Mouse (Mus musculus) hindbrain, embryonic 16.5 days (tissue): ENCODE measurements at regions not wholly inside any gene's neighbourhood (a gene's known extent, or its start where the extent isn't known, plus 50 kb on each side); places are given as distances from the start of the nearest gene placed in this dataset.

Experiments used
- ATAC-seq: fragments of 200-750 bp; cut with Nextera tagmentation; 2 replicates; pipeline ENCODE4 v1.8.0; 2017; ENCODE audit warnings: moderate TSS enrichment, moderate library complexity
- H3K27ac ChIP-seq: fragments of 300-500 bp; sonication (generic); 2 replicates; pipeline ENCODE4 v1.5.1; 2014; ENCODE audit warnings: low read depth, mild to moderate bottlenecking, control low read depth, low read length, moderate library complexity
- H3K27me3 ChIP-seq: fragments of 300-500 bp; sonication (generic); replicated peaks from 2 replicates; pipeline ENCODE4 v1.6.1; 2014; ENCODE audit warnings: low read length; ENCODE audit not compliant: control insufficient read depth, insufficient read depth
- H3K36me3 ChIP-seq: fragments of 300-500 bp; sonication (generic); 2 replicates; pipeline ENCODE4 v1.6.1; 2014; ENCODE audit warnings: mild to moderate bottlenecking, low read length, moderate library complexity, mixed read lengths; ENCODE audit not compliant: control insufficient read depth, insufficient read depth
- H3K4me1 ChIP-seq: fragments of 300-500 bp; sonication (generic); 2 replicates; pipeline ENCODE4 v1.6.1; 2014; ENCODE audit warnings: low read depth, low read length; ENCODE audit not compliant: control insufficient read depth, insufficient read depth
- H3K4me2 ChIP-seq: fragments of 300-500 bp; sonication (generic); 2 replicates; pipeline ENCODE4 v1.6.1; 2014; ENCODE audit warnings: mild to moderate bottlenecking, low read length, control low read depth, moderate library complexity
- H3K4me3 ChIP-seq: fragments of 300-500 bp; sonication (generic); 2 replicates; pipeline ENCODE4 v1.5.1; 2014; ENCODE audit warnings: mild to moderate bottlenecking, low read length, control low read depth, moderate library complexity
- H3K9ac ChIP-seq: fragments of 300-500 bp; sonication (generic); 2 replicates; pipeline ENCODE4 v1.6.1; 2014; ENCODE audit warnings: low read depth, mild to moderate bottlenecking, control low read depth, low read length, moderate library complexity
- H3K9me3 ChIP-seq: fragments of 300-500 bp; sonication (generic); 2 replicates; pipeline ENCODE4 v1.6.1; 2014; ENCODE audit warnings: mild to moderate bottlenecking, low read length, moderate library complexity; ENCODE audit not compliant: control insufficient read depth
- WGBS: fragments of 180-500 bp; shearing (Covaris S2); extraction: QIAGEN DNeasy Blood & Tissue Kit; methylation state at CpG from one replicate; pipeline ENCODE4 v1.1.7; 2014; 5-methylcytosine and 5-hydroxymethylcytosine counted together

GRCm38 (mm10) chr9:32925720-32926595, 289.9 kb downstream of the Ets1 start:
- no peaks in the 10 kb centered on the region for H3K36me3 ChIP-seq
- H3K4me2 ChIP-seq: no peak overlapping the region
- H3K27ac ChIP-seq: no peak overlapping the region
- H3K9me3 ChIP-seq: no peaks in the 10 kb centered on the region
- no peak for ATAC-seq
- no peak overlapping the region for H3K9ac ChIP-seq
- H3K4me3 ChIP-seq: no peak overlapping the region
- H3K27me3 ChIP-seq: no peaks in the 10 kb centered on the region
- 82% methylated on average over 12 of the region's 12 CpGs for WGBS
- no peaks in the 10 kb centered on the region for H3K4me1 ChIP-seq

- H3K4me3 ChIP-seq: no peak overlapping the region
- H3K27ac ChIP-seq: no peak overlapping the region
- no peaks in the 10 kb centered on the region for H3K36me3 ChIP-seq
- ATAC-seq: no peak
- H3K4me2 ChIP-seq: no peak overlapping the region
- H3K4me1 ChIP-seq: no peaks in the 10 kb centered on the region
- H3K9me3 ChIP-seq: no peaks in the 10 kb centered on the region
- no peaks in the 10 kb centered on the region for H3K27me3 ChIP-seq
- 87% methylated on average over 1 of the region's 1 CpGs for WGBS
- no peak overlapping the region for H3K9ac ChIP-seq
These were observed 291.6 kb downstream of the Ets1 start for GRCm38 (mm10) chr9:32927656-32928055.

- H3K27me3 ChIP-seq: no peaks in the 10 kb centered on the region
- H3K4me3 ChIP-seq: no peak overlapping the region
- ATAC-seq: no peak
- H3K4me2 ChIP-seq: no peak overlapping the region
- no peaks in the 10 kb centered on the region for H3K9me3 ChIP-seq
- H3K4me1 ChIP-seq: no peaks in the 10 kb centered on the region
- no peaks in the 10 kb centered on the region for H3K36me3 ChIP-seq
- H3K27ac ChIP-seq: no peak overlapping the region
- WGBS: 92% methylated on average over 8 of the region's 8 CpGs
- H3K9ac ChIP-seq: no peak overlapping the region
These were observed 292.4 kb downstream of the Ets1 start for GRCm38 (mm10) chr9:32928289-32929000.

GRCm38 (mm10) chr9:32929331-32929730, 293.3 kb downstream of the Ets1 start:
- H3K36me3 ChIP-seq: no peaks in the 10 kb centered on the region
- H3K27ac ChIP-seq: no peak overlapping the region
- no peaks in the 10 kb centered on the region for H3K27me3 ChIP-seq
- no peak for ATAC-seq
- WGBS: 91% methylated on average over 1 of the region's 1 CpGs
- no peak overlapping the region for H3K4me2 ChIP-seq
- H3K4me3 ChIP-seq: no peak overlapping the region
- no peaks in the 10 kb centered on the region for H3K4me1 ChIP-seq
- no peaks in the 10 kb centered on the region for H3K9me3 ChIP-seq
- H3K9ac ChIP-seq: no peak overlapping the region

GRCm38 (mm10) chr9:32929826-32930225, 293.8 kb downstream of the Ets1 start:
- H3K36me3 ChIP-seq: no peaks in the 10 kb centered on the region
- H3K4me2 ChIP-seq: no peak overlapping the region
- no peaks in the 10 kb centered on the region for H3K9me3 ChIP-seq
- WGBS: 97% methylated on average over 3 of the region's 3 CpGs
- no peaks in the 10 kb centered on the region for H3K4me1 ChIP-seq
- no peak overlapping the region for H3K9ac ChIP-seq
- ATAC-seq: no peak
- no peaks in the 10 kb centered on the region for H3K27me3 ChIP-seq
- H3K4me3 ChIP-seq: no peak overlapping the region
- H3K27ac ChIP-seq: no peak overlapping the region

GRCm38 (mm10) chr9:32931266-32932005, 295.4 kb downstream of the Ets1 start:
- 72% methylated on average over 10 of the region's 10 CpGs for WGBS

GRCm38 (mm10) chr9:32933237-32934071, 297.4 kb downstream of the Ets1 start:
- no peaks in the 10 kb centered on the region; the same call in 1 of the 2 replicates for H3K27me3 ChIP-seq
- H3K9me3 ChIP-seq: no peaks in the 10 kb centered on the region
- H3K4me1 ChIP-seq: no peaks in the 10 kb centered on the region
- no peak overlapping the region for H3K27ac ChIP-seq
- no peaks in the 10 kb centered on the region for H3K36me3 ChIP-seq
- 68% methylated on average over 7 of the region's 7 CpGs for WGBS
- H3K9ac ChIP-seq: no peak overlapping the region
- H3K4me2 ChIP-seq: no peak overlapping the region
- H3K4me3 ChIP-seq: no peak overlapping the region
- no peak for ATAC-seq

More at GRCm38 (mm10) chr9:32931266-32932005, 295.4 kb downstream of the Ets1 start:
- Histone ChIP-seq H3K27me3 (no peaks in the 10 kb centered on the region), H3K9ac (no peak overlapping the region), H3K27ac (no peak overlapping the region), H3K9me3 (no peaks in the 10 kb centered on the region), H3K4me1 (no peaks in the 10 kb centered on the region), H3K36me3 (no peaks in the 10 kb centered on the region), H3K4me2 (no peak overlapping the region), H3K4me3 (no peak overlapping the region)
- no peak for ATAC-seq

GRCm38 (mm10) chr9:32934436-32934835, 298.4 kb downstream of the Ets1 start:
- no peaks in the 10 kb centered on the region for H3K9me3 ChIP-seq
- no peak overlapping the region for H3K4me2 ChIP-seq
- no peaks in the 10 kb centered on the region for H3K36me3 ChIP-seq
- H3K27me3 ChIP-seq: no peaks in the 10 kb centered on the region; the same call in 1 of the 2 replicates
- no peaks in the 10 kb centered on the region for H3K4me1 ChIP-seq
- WGBS: 91% methylated on average over 1 of the region's 1 CpGs
- no peak overlapping the region for H3K27ac ChIP-seq
- no peak overlapping the region for H3K4me3 ChIP-seq
- H3K9ac ChIP-seq: no peak overlapping the region
- ATAC-seq: no peak
